Mouse (Mus musculus) lung, postnatal 0 days (tissue): Measurements from ENCODE around the gene Ccdc85b.

Experiments
- CTCF ChIP-seq: IDR thresholded peaks from 2 replicates; pipeline ENCODE4 v1.5.1; 2016; ENCODE audit warnings: antibody characterized with exemption, mild to moderate bottlenecking
- EP300 ChIP-seq: IDR thresholded peaks from 2 replicates; pipeline ENCODE4 v1.6.1; 2016; ENCODE audit warnings: antibody characterized with exemption, mild to moderate bottlenecking, control low read depth

DNA sequence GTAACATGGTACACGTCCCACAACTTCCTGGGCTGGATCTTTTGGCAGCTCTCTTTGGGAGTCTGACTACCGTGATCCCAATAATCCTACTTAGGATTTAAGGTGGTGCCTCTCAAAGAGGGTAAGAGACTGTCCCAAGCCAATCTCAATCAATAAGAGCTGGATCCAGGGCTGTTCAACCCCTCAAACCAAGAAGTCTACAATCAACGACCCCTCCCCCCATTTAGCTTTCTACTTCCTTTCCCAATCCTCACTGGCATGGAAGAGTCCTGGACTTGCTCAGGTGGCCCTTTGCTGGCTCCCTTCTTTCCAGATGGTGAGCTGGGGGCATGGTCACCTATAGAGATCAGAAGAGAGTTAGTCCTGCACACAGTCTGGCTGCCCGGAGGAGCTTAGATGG is 29.1 kb upstream of the Ccdc85b start:
- no peak for TF ChIP-seq CTCF
- no peak for TF ChIP-seq EP300
